Mouse (Mus musculus): Measurements from ENCODE around the gene Noxa1.

Noxa1 gene

GRCm38 (mm10) chr2:25098005-25098615 lies 3.2 kb upstream of the Noxa1 start:
- DNase-seq (ENCODE audit: low spot score in 2 of 2), result no peak

GRCm38 (mm10) chr2:25094785-25095108 lies 202 bp downstream of the Noxa1 start:
- no peak for DNase-seq (ENCODE audit: low spot score in 2 of 2)

GRCm38 (mm10) chr2:25088636-25089035 lies 6.3 kb downstream of the Noxa1 start:
- no peak for DNase-seq (ENCODE audit: low spot score in 2 of 2)

GRCm38 (mm10) chr2:25087842-25088241 lies 7.1 kb downstream of the Noxa1 start:
- no peak for DNase-seq (ENCODE audit: low spot score in 2 of 2)

- DNase-seq (ENCODE audit: low spot score in 2 of 2), result no peak
Observed at GRCm38 (mm10) chr2:25085571-25085970, 9.4 kb downstream of the Noxa1 start.

GRCm38 (mm10) chr2:25083697-25084096 lies 11.3 kb downstream of the Noxa1 start:
- no peak for DNase-seq (ENCODE audit: low spot score in 2 of 2)

- DNase-seq (ENCODE audit: low spot score in 2 of 2), result no peak
Observed at GRCm38 (mm10) chr2:25080076-25080475, 14.9 kb downstream of the Noxa1 start, which contains the start of gene Entpd8. Gene Entpd8, plus strand, starts transcription at chr2:25080304.

GRCm38 (mm10) chr2:25078967-25079366 lies 16.0 kb downstream of the Noxa1 start:
- DNase-seq (ENCODE audit: low spot score in 2 of 2), result no peak

- DNase-seq (ENCODE audit: low spot score in 2 of 2), result no peak
Observed at GRCm38 (mm10) chr2:25075506-25075905, 19.4 kb downstream of the Noxa1 start.

- no peak for DNase-seq (ENCODE audit: low spot score in 2 of 2)
Observed at GRCm38 (mm10) chr2:25072398-25072797, 22.6 kb downstream of the Noxa1 start.

GRCm38 (mm10) chr2:25069537-25069936 lies 25.4 kb downstream of the Noxa1 start:
- DNase-seq (ENCODE audit: low spot score in 2 of 2), result no peak

GRCm38 (mm10) chr2:25066552-25066951 lies 28.4 kb downstream of the Noxa1 start:
- DNase-seq (ENCODE audit: low spot score in 2 of 2), result no peak

- no peak for DNase-seq (ENCODE audit: low spot score in 2 of 2)
Observed at GRCm38 (mm10) chr2:25065537-25065936, 29.4 kb downstream of the Noxa1 start.

GRCm38 (mm10) chr2:25064285-25064684 lies 30.7 kb downstream of the Noxa1 start:
- DNase-seq (ENCODE audit: low spot score in 2 of 2), result no peak

- DNase-seq (ENCODE audit: low spot score in 2 of 2), result no peak
Observed at GRCm38 (mm10) chr2:25063523-25063922, 31.4 kb downstream of the Noxa1 start.

GRCm38 (mm10) chr2:25058926-25059325 lies 36.0 kb downstream of the Noxa1 start:
- DNase-seq (ENCODE audit: low spot score in 2 of 2), result no peak

GRCm38 (mm10) chr2:25055409-25056155 lies 39.4 kb downstream of the Noxa1 start:
- DNase-seq (ENCODE audit: low spot score in 2 of 2), result no peak

- peak in 1 of 2 experiments; percentile 8 for DNase-seq (ENCODE audit: low spot score in 2 of 2)
Observed at GRCm38 (mm10) chr2:25055068-25055405, 39.9 kb downstream of the Noxa1 start.

GRCm38 (mm10) chr2:25054221-25055067 lies 40.5 kb downstream of the Noxa1 start, which contains the start of gene Nsmf:
Gene Nsmf, plus strand, starts transcription at chr2:25054355.
- peak; percentile 74 to 77 for DNase-seq (ENCODE audit: low spot score in 2 of 2)

- no peak for DNase-seq (ENCODE audit: low spot score in 2 of 2)
Observed at GRCm38 (mm10) chr2:25053101-25053500, 41.8 kb downstream of the Noxa1 start.

- no peak for DNase-seq (ENCODE audit: low spot score in 2 of 2)
Observed at GRCm38 (mm10) chr2:25051450-25051849, 43.5 kb downstream of the Noxa1 start.

- DNase-seq (ENCODE audit: low spot score in 2 of 2), result no peak
Observed at GRCm38 (mm10) chr2:25050921-25051320, 44.0 kb downstream of the Noxa1 start.

GRCm38 (mm10) chr2:25040089-25040488 lies 54.9 kb downstream of the Noxa1 start:
- no peak for DNase-seq (ENCODE audit: low spot score in 2 of 2)
